Mouse (Mus musculus): Measurements from ENCODE around the gene Lcn3. TPM values are rescaled to one million over a fixed set of nuclear protein-coding genes. Genes with fewer than 3 reads are reported as not detected.
"Not testable (repeated sequence)": the region's sequence is repeated elsewhere in the genome, so short reads cannot be mapped to it uniquely, and the experiment has no call there.

Gene Lcn3
- polyA plus RNA-seq (2014; fragmentation: Nextera tagmentation; extraction: Ambion mirVana): not detected in 2 replicates

DNA sequence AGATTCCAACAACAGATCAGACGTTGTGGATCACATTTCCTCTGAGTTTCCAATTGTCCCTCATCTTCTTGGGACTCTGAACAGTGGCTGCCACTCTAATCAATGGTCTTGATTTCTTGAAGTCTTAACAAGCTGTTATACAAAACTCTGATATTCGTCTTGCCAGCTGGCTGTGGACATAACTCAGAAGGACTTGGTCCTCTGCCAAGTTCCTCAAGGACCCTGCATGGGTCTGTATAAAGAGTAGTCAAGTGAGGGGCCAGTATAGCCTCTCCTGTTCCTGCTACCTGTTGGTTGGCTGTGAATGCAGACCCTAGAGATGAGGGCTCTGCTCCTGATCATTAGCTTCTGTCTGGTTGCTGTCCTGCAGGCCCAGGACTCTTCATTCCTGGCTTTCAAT is at the start of gene Lcn3:
Gene Lcn3, plus strand, starts transcription at position 301 of the 400 bp plus-strand sequence.
- no peaks in the 10 kb centered on the region for H3K4me1 ChIP-seq (ENCODE audit: control insufficient read depth in 2 of 2, insufficient read depth in 2 of 2, low read length in 2 of 2)
- no peaks in the 10 kb centered on the region for H3K27me3 ChIP-seq (ENCODE audit: control insufficient read depth, insufficient read depth, low read length)
- H3K27ac ChIP-seq (replicated peaks in 1 of 2; ENCODE audit: control insufficient read depth in 1 of 2, insufficient read depth in 1 of 2, low read depth in 2 of 2, low read length in 2 of 2): no peak within 1 kb of the TSS
- H3K9ac ChIP-seq (ENCODE audit: low read length): no peak within 1 kb of the TSS
- H3K9me3 ChIP-seq (ENCODE audit: control insufficient read depth, low read length): no peaks in the 10 kb centered on the region
- WGBS: 36% methylated on average over 2 of the region's 2 CpGs
- ATAC-seq (ENCODE audit: insufficient number of reproducible peaks, insufficient read depth, low FRiP score, low read depth): no peak
- H3K36me3 ChIP-seq (ENCODE audit: control insufficient read depth, insufficient read depth, low read length): no peaks in the 10 kb centered on the region
- no peak within 1 kb of the TSS for H3K4me3 ChIP-seq (ENCODE audit: control insufficient read depth in 1 of 2, insufficient read depth in 1 of 2, low read depth in 1 of 2, low read length in 2 of 2)
- no peak within 1 kb of the TSS for H3K4me2 ChIP-seq (ENCODE audit: low read length)

DNA sequence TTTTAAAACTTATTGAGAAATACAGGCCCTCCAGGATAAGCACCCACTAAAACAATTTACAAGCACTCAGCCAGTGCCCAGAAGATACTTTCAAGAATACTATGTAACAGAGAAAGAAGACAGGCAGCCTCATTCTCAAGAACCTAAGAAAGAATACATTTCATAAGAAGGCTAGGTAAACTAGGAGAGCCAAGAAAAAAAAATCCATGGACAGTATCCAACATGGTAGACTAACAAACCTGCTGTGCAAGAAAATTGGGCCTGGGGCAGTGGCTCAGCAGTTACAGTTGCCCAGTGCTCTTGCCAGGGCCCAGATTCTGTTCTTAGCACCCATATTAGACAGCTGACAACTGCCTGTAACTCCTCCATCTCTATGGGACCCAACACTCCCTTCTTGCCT is 48.1 kb upstream of the Lcn3 start:
- Histone ChIP-seq H3K27me3 (ENCODE audit: control insufficient read depth, insufficient read depth, low read length) (no peaks in the 10 kb centered on the region), H3K27ac (replicated peaks in 1 of 2; ENCODE audit: control insufficient read depth in 1 of 2, insufficient read depth in 1 of 2, low read depth in 2 of 2, low read length in 2 of 2) (no peak overlapping the region), H3K4me3 (ENCODE audit: control insufficient read depth in 1 of 2, insufficient read depth in 1 of 2, low read depth in 1 of 2, low read length in 2 of 2) (no peak overlapping the region), H3K36me3 (ENCODE audit: control insufficient read depth, insufficient read depth, low read length) (no peaks in the 10 kb centered on the region), H3K9me3 (ENCODE audit: control insufficient read depth, low read length) (peaks cover 4% of the 10 kb centered on the region; the same call in 1 of the 2 replicates), H3K4me1 (ENCODE audit: control insufficient read depth in 2 of 2, insufficient read depth in 2 of 2, low read length in 2 of 2) (no peaks in the 10 kb centered on the region), H3K4me2 (ENCODE audit: low read length) (no peak overlapping the region), H3K9ac (ENCODE audit: low read length) (no peak overlapping the region)
- ATAC-seq (ENCODE audit: insufficient number of reproducible peaks, insufficient read depth, low FRiP score, low read depth): no peak

DNA sequence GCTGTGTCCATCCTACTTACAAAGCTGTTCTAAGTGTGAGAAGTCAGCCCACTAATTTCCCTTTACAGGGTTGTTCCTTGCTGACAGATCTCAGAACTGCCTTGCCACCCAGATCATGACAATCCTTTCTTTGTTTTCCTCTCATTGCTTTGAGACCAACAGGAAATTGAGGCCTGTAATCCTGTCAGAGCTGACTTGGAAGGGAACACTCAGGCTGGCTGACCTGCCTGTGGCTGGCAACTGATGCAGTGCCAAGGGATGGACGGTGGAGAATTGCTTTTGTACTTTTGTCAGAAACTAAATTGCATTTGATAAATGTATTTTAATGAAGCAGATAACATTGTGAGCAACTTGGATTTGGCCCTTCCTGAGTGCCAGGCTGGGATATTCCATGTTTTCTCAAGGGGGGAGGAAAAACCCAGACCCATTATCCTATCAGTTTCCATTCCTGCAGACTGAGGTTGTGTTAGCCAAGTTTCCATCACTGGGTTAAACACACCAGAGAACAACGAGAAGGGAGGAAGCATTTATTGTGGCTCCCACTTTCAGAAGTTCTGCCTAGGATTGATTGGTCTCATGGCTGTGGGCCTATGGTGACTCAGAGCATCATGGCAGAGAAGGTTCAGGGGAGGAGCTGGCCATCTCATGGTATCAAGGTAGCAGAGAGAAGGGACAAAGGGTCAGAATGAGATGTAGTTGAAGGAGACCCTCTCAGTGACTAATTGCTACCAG is 32.0 kb upstream of the Lcn3 start:
- H3K36me3 ChIP-seq (ENCODE audit: control insufficient read depth, insufficient read depth, low read length): no peaks in the 10 kb centered on the region
- peak overlapping the region; percentile 3 to 26; a peak in 1 of 4 replicates for H3K27ac ChIP-seq (replicated peaks in 1 of 2; ENCODE audit: control insufficient read depth in 1 of 2, insufficient read depth in 1 of 2, low read depth in 2 of 2, low read length in 2 of 2)
- H3K9ac ChIP-seq (ENCODE audit: low read length): no peak overlapping the region
- no peaks in the 10 kb centered on the region for H3K27me3 ChIP-seq (ENCODE audit: control insufficient read depth, insufficient read depth, low read length)
- H3K4me2 ChIP-seq (ENCODE audit: low read length): no peak overlapping the region
- no peaks in the 10 kb centered on the region for H3K4me1 ChIP-seq (ENCODE audit: control insufficient read depth in 2 of 2, insufficient read depth in 2 of 2, low read length in 2 of 2)
- 40% methylated on average over 2 of the region's 2 CpGs for WGBS
- H3K9me3 ChIP-seq (ENCODE audit: control insufficient read depth, low read length): no peaks in the 10 kb centered on the region
- ATAC-seq (ENCODE audit: insufficient number of reproducible peaks, insufficient read depth, low FRiP score, low read depth): peak; percentile 51; the same call in 1 of the 2 replicates
- no peak overlapping the region for H3K4me3 ChIP-seq (ENCODE audit: control insufficient read depth in 1 of 2, insufficient read depth in 1 of 2, low read depth in 1 of 2, low read length in 2 of 2)

DNA sequence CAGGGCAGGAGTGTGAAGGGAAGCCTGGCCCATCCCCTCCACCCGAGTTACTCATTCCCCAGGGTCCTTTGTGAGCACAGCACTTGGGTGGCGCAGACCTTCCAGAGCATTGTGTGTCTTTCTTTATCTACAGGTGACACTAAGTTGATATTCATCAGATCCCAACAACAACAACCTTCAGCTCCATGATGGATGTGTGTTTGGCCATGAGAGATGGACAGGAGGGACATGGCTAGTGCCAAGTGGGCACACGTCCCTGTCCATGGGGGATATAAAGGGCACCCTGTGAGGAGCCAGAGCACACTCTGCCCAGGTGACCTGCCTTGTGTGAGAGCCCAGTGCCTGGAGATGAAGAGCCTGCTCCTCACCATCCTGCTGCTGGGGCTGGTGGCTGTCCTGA is 28.7 kb upstream of the Lcn3 start, which contains the start of gene Obp2b:
Gene Obp2b, plus strand, starts transcription at position 301 of the 400 bp plus-strand sequence.
- WGBS: 73% methylated on average over 3 of the region's 3 CpGs
- not testable (repeated sequence) for H3K27me3 ChIP-seq (ENCODE audit: control insufficient read depth, insufficient read depth, low read length); H3K4me1 ChIP-seq (ENCODE audit: control insufficient read depth in 2 of 2, insufficient read depth in 2 of 2, low read length in 2 of 2); H3K4me3 ChIP-seq (ENCODE audit: control insufficient read depth in 1 of 2, insufficient read depth in 1 of 2, low read depth in 1 of 2, low read length in 2 of 2); ATAC-seq (ENCODE audit: insufficient number of reproducible peaks, insufficient read depth, low FRiP score, low read depth); H3K9me3 ChIP-seq (ENCODE audit: control insufficient read depth, low read length); H3K9ac ChIP-seq (ENCODE audit: low read length); H3K4me2 ChIP-seq (ENCODE audit: low read length); H3K27ac ChIP-seq (replicated peaks in 1 of 2; ENCODE audit: control insufficient read depth in 1 of 2, insufficient read depth in 1 of 2, low read depth in 2 of 2, low read length in 2 of 2); H3K36me3 ChIP-seq (ENCODE audit: control insufficient read depth, insufficient read depth, low read length)

DNA sequence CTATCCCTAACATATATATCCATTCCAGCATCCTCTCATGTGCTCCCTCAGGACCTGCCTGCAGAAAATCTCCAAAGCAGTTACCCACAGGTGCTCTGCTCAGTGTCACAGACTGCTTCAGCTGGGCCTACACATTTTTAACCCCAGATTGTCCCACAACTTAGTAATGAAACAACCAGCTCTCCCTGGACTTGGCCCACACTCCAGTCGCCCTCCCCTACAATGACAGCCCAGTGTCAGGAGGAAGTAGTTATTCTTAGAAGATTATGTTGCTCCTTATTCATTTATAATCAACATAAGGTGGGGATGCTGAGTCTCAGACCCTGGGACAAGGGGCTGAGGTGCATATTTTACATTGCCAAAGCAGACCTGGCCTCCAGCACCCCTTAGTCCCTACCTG is 23.7 kb upstream of the Lcn3 start:
- Histone ChIP-seq H3K27me3 (ENCODE audit: control insufficient read depth, insufficient read depth, low read length) (no peaks in the 10 kb centered on the region), H3K4me3 (ENCODE audit: control insufficient read depth in 1 of 2, insufficient read depth in 1 of 2, low read depth in 1 of 2, low read length in 2 of 2) (no peak overlapping the region), H3K9ac (ENCODE audit: low read length) (no peak overlapping the region), H3K36me3 (ENCODE audit: control insufficient read depth, insufficient read depth, low read length) (no peaks in the 10 kb centered on the region), H3K4me1 (ENCODE audit: control insufficient read depth in 2 of 2, insufficient read depth in 2 of 2, low read length in 2 of 2) (no peaks in the 10 kb centered on the region), H3K4me2 (ENCODE audit: low read length) (no peak overlapping the region), H3K27ac (replicated peaks in 1 of 2; ENCODE audit: control insufficient read depth in 1 of 2, insufficient read depth in 1 of 2, low read depth in 2 of 2, low read length in 2 of 2) (no peak overlapping the region), H3K9me3 (ENCODE audit: control insufficient read depth, low read length) (0 out of 2 replicates have a peak, but pooled peaks cover 3% of the 10 kb centered on the region)
- WGBS: 71% methylated on average over 1 of the region's 1 CpGs
- no peak for ATAC-seq (ENCODE audit: insufficient number of reproducible peaks, insufficient read depth, low FRiP score, low read depth)

DNA sequence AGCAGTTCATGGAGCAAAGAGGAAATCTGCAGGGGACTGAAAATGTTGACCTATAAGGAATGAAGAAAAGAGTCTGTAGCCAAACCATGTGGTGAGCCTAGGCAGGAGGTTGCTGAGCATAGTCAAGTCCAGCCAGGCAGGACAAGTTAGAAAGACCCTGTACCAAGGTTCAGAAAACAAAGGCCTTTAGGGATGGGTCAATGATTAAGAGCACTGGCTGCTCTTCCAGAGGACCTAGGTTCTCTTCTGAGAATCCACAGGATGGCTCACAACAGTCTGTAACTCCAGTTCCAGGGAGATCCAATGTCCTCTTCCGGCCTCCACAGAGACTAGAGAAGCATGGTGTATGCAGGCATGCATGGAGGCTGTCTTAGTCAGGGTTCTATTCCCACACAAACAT is 11.2 kb upstream of the Lcn3 start:
- H3K27ac ChIP-seq (replicated peaks in 1 of 2; ENCODE audit: control insufficient read depth in 1 of 2, insufficient read depth in 1 of 2, low read depth in 2 of 2, low read length in 2 of 2): no peak overlapping the region
- no peak for ATAC-seq (ENCODE audit: insufficient number of reproducible peaks, insufficient read depth, low FRiP score, low read depth)
- no peaks in the 10 kb centered on the region for H3K4me1 ChIP-seq (ENCODE audit: control insufficient read depth in 2 of 2, insufficient read depth in 2 of 2, low read length in 2 of 2)
- no peaks in the 10 kb centered on the region for H3K27me3 ChIP-seq (ENCODE audit: control insufficient read depth, insufficient read depth, low read length)
- 0 out of 2 replicates have a peak, but pooled peaks cover 2% of the 10 kb centered on the region for H3K9me3 ChIP-seq (ENCODE audit: control insufficient read depth, low read length)
- H3K9ac ChIP-seq (ENCODE audit: low read length): no peak overlapping the region
- H3K36me3 ChIP-seq (ENCODE audit: control insufficient read depth, insufficient read depth, low read length): no peaks in the 10 kb centered on the region
- 89% methylated on average over 1 of the region's 1 CpGs for WGBS
- no peak overlapping the region for H3K4me3 ChIP-seq (ENCODE audit: control insufficient read depth in 1 of 2, insufficient read depth in 1 of 2, low read depth in 1 of 2, low read length in 2 of 2)
- no peak overlapping the region for H3K4me2 ChIP-seq (ENCODE audit: low read length)

DNA sequence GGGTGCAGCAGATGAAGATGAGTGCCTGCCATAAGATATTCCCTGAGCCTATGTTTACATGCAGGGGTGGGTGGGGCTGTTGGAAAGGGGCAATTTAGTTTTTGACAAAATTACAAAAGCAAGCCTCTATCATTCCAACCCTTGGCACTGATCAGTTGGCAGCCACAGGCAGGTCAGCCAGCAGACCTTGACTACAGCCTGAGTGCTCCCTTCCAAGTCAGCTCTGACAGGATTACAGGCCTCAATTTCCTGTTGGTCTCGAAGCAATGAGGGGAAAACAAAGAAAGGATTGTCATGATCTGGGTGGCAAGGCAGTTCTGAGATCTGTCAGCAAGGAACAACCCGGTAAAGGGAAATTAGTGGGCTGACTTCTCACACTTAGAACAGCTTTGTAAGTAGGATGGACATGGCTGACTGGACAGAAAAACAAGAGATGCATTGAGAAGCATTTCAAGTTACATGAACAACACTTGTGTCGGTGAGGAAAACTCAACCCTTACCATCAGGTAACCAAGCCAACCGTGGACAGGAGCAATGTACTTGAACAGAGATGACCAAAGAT is 7.2 kb upstream of the Lcn3 start:
- Histone ChIP-seq H3K27ac (replicated peaks in 1 of 2; ENCODE audit: control insufficient read depth in 1 of 2, insufficient read depth in 1 of 2, low read depth in 2 of 2, low read length in 2 of 2) (no peak overlapping the region), H3K4me2 (ENCODE audit: low read length) (no peak overlapping the region), H3K36me3 (ENCODE audit: control insufficient read depth, insufficient read depth, low read length) (no peaks in the 10 kb centered on the region), H3K27me3 (ENCODE audit: control insufficient read depth, insufficient read depth, low read length) (no peaks in the 10 kb centered on the region), H3K4me3 (ENCODE audit: control insufficient read depth in 1 of 2, insufficient read depth in 1 of 2, low read depth in 1 of 2, low read length in 2 of 2) (no peak overlapping the region), H3K4me1 (ENCODE audit: control insufficient read depth in 2 of 2, insufficient read depth in 2 of 2, low read length in 2 of 2) (no peaks in the 10 kb centered on the region), H3K9me3 (ENCODE audit: control insufficient read depth, low read length) (0 out of 2 replicates have a peak, but pooled peaks cover 2% of the 10 kb centered on the region), H3K9ac (ENCODE audit: low read length) (no peak overlapping the region)
- ATAC-seq (ENCODE audit: insufficient number of reproducible peaks, insufficient read depth, low FRiP score, low read depth): no peak
- 50% methylated on average over 4 of the region's 4 CpGs for WGBS

All from heart, embryonic 14.5 days (tissue).